In genomic region chr5:121701111-121701769, GRCm38 (mm10) we compare ENCODE assay signal across 13 mouse cellular contexts. TPM values are rescaled to one million over a fixed set of nuclear protein-coding genes. Genes with fewer than 3 reads are reported as not detected.
DNase-seq lines count a peak whose midpoint lies in the region; ATAC-seq and TF ChIP-seq lines count a peak whose summit lies in the region.
"Had no signal": no experiment of that assay in that cellular context is flagged by ENCODE, and none has a peak within 500 bp of the region (broad histone marks: within the 10 kb centered on the region; RNA-seq: fewer than 3 reads in every experiment).

No protein-coding gene starts in this region.

- peaks cover 29% of the 10 kb centered on the region for H3K4me1 ChIP-seq in heart, embryonic 13.5 days
- H3K4me1 ChIP-seq in erythroblast, embryonic 14.5 days (ENCODE audit: control insufficient read depth) = peaks cover 61% of the 10 kb centered on the region
- peaks cover 7% of the 10 kb centered on the region; the same call in 1 of the 2 replicates for H3K4me1 ChIP-seq in midbrain, embryonic 15.5 days
- no peaks in the 10 kb centered on the region for H3K4me1 ChIP-seq in midbrain, postnatal 0 days (ENCODE audit: insufficient read depth, low read length)

- no peak for TF ChIP-seq CTCF in midbrain, postnatal 0 days (IDR thresholded peaks at IDR 0.05)

- H3K79me2 ChIP-seq in myocyte (ENCODE audit: control insufficient read depth, insufficient read depth) = no peaks in the 10 kb centered on the region

- no peaks in the 10 kb centered on the region for H3K9me3 ChIP-seq in heart, embryonic 13.5 days
- H3K9me3 ChIP-seq in erythroblast, embryonic 14.5 days (ENCODE audit: control insufficient read depth, low read length) = no peaks in the 10 kb centered on the region
- H3K9me3 ChIP-seq in midbrain, embryonic 15.5 days = no peaks in the 10 kb centered on the region
- no peaks in the 10 kb centered on the region for H3K9me3 ChIP-seq in midbrain, postnatal 0 days (ENCODE audit: low read length)
- H3K9me3 ChIP-seq: forebrain, embryonic 15.5 days; midbrain, embryonic 12.5 days; neural tube, embryonic 13.5 days had no signal

- DNase-seq in heart, postnatal 36 days = no peak
- peak; percentile 29 for DNase-seq in adipocyte (ENCODE audit: low spot score)
- DNase-seq in kidney, postnatal 36 days = no peak
- DNase-seq in midbrain, postnatal 0 days (ENCODE audit: low spot score) = no peak
- DNase-seq: cerebellum, adult 11 months had no signal

- H3K4me2 ChIP-seq in heart, embryonic 13.5 days = peak overlapping the region; percentile 64; the same call in 1 of the 2 replicates
- H3K4me2 ChIP-seq in myocyte (ENCODE audit: low read depth) = peak overlapping the region; percentile 83
- H3K4me2 ChIP-seq in midbrain, embryonic 15.5 days = no peak overlapping the region
- H3K4me2 ChIP-seq in midbrain, postnatal 0 days (ENCODE audit: low read depth, low read length, poor library complexity, severe bottlenecking) = no peak overlapping the region
- H3K4me2 ChIP-seq: forebrain, embryonic 15.5 days; midbrain, embryonic 12.5 days; neural tube, embryonic 13.5 days had no signal

- H3K4me3 ChIP-seq in heart, embryonic 13.5 days = no peak overlapping the region
- H3K4me3 ChIP-seq in erythroblast, embryonic 14.5 days (replicated peaks) = peak overlapping the region; percentile 59
- H3K4me3 ChIP-seq in myocyte = no peak overlapping the region
- H3K4me3 ChIP-seq in midbrain, embryonic 15.5 days = no peak overlapping the region
- H3K4me3 ChIP-seq in midbrain, postnatal 0 days (ENCODE audit: low read depth, low read length) = no peak overlapping the region
- H3K4me3 ChIP-seq: forebrain, embryonic 15.5 days; midbrain, embryonic 12.5 days; neural tube, embryonic 13.5 days had no signal

- WGBS in heart, embryonic 13.5 days = 38% methylated on average over 8 of the region's 8 CpGs
- 62% methylated on average over 8 of the region's 8 CpGs for WGBS in midbrain, embryonic 15.5 days
- 61% methylated on average over 8 of the region's 8 CpGs for WGBS in midbrain, postnatal 0 days

- H3K27ac ChIP-seq in heart, embryonic 13.5 days (replicated peaks) = 0 out of 2 replicates have a peak overlapping the region, but pooled peaks have one; percentile 12
- no peak overlapping the region for H3K27ac ChIP-seq in midbrain, embryonic 15.5 days
- no peak overlapping the region for H3K27ac ChIP-seq in midbrain, postnatal 0 days (ENCODE audit: low read depth, low read length)
- H3K27ac ChIP-seq: forebrain, embryonic 15.5 days; midbrain, embryonic 12.5 days; neural tube, embryonic 13.5 days had no signal

- H3K36me3 ChIP-seq in heart, embryonic 13.5 days = no peaks in the 10 kb centered on the region
- no peaks in the 10 kb centered on the region; the same call in 1 of the 2 replicates for H3K36me3 ChIP-seq in erythroblast, embryonic 14.5 days (ENCODE audit: control insufficient read depth)
- no peaks in the 10 kb centered on the region for H3K36me3 ChIP-seq in myocyte (ENCODE audit: control insufficient read depth, insufficient read depth)
- H3K36me3 ChIP-seq in midbrain, embryonic 15.5 days (replicated peaks) = no peaks in the 10 kb centered on the region
- no peaks in the 10 kb centered on the region for H3K36me3 ChIP-seq in midbrain, postnatal 0 days (ENCODE audit: insufficient read depth, low read length)
- H3K36me3 ChIP-seq: forebrain, embryonic 15.5 days; midbrain, embryonic 12.5 days; neural tube, embryonic 13.5 days had no signal

- H3K9ac ChIP-seq in heart, embryonic 13.5 days = peak overlapping the region; percentile 40
- no peak overlapping the region for H3K9ac ChIP-seq in midbrain, embryonic 15.5 days
- no peak overlapping the region for H3K9ac ChIP-seq in midbrain, postnatal 0 days (replicated peaks; ENCODE audit: low read length, poor library complexity, severe bottlenecking)
- H3K9ac ChIP-seq: forebrain, embryonic 15.5 days; midbrain, embryonic 12.5 days; neural tube, embryonic 13.5 days had no signal

- intact Hi-C loops in heart, postnatal 36 days (cut with DNase I) = no loop called here

- no peak for ATAC-seq in heart, embryonic 13.5 days (ENCODE audit: extremely low read depth, insufficient number of reproducible peaks, low FRiP score, low TSS enrichment)
- ATAC-seq in midbrain, embryonic 15.5 days (replicated peaks) = no peak
- no peak for ATAC-seq in midbrain, postnatal 0 days (ENCODE audit: low FRiP score)
- ATAC-seq: forebrain, embryonic 15.5 days; hindbrain, embryonic 16.5 days had no signal

- H3K27me3 ChIP-seq in heart, embryonic 13.5 days (replicated peaks) = no peaks in the 10 kb centered on the region
- H3K27me3 ChIP-seq in erythroblast, embryonic 14.5 days (ENCODE audit: control insufficient read depth) = no peaks in the 10 kb centered on the region
- H3K27me3 ChIP-seq in myocyte (ENCODE audit: control insufficient read depth, insufficient read depth, insufficient read length) = no peaks in the 10 kb centered on the region
- no peaks in the 10 kb centered on the region for H3K27me3 ChIP-seq in midbrain, embryonic 15.5 days (replicated peaks)
- H3K27me3 ChIP-seq in midbrain, postnatal 0 days (ENCODE audit: insufficient read depth, low read length) = no peaks in the 10 kb centered on the region
- H3K27me3 ChIP-seq: forebrain, embryonic 15.5 days; midbrain, embryonic 12.5 days; neural tube, embryonic 13.5 days had no signal

- no peak for TF ChIP-seq POLR2A in myocyte (IDR thresholded peaks at IDR 0.05; ENCODE audit: insufficient read length, low read depth)

- H3ac ChIP-seq in myocyte (ENCODE audit: control insufficient read depth, insufficient read length) = peak overlapping the region; percentile 34

TF ChIP-seq in myocyte, 11 proteins besides CTCF, POLR2A, EP300 and RAD21:
- TF ChIP-seq CEBPB (IDR thresholded peaks at IDR 0.05; ENCODE audit: insufficient read depth, poor library complexity, severe bottlenecking) = no peak

RNA-seq across cellular contexts. Expression of gene Atxn2, which starts 9.9 kb away (rescaled TPM):
- 35.4 and 39.6 TPM in 2 replicates for polyA plus RNA-seq in heart, embryonic 13.5 days (2015; fragmentation: Nextera tagmentation; extraction: Ambion mirVana)
- 100 to 1,000 TPM; 138 to 149 TPM for total RNA-seq in heart, postnatal 36 days (2021)
- polyA plus RNA-seq in erythroblast, embryonic 14.5 days (2012) = 11.4 and 12.2 TPM in 2 replicates
- 95.3 TPM for polyA plus RNA-seq in myocyte (2012; fragmentation: generic; extraction: Trizol)
- polyA plus RNA-seq in midbrain, embryonic 15.5 days (2015; fragmentation: Nextera tagmentation; extraction: Ambion mirVana) = 107 and 111 TPM in 2 replicates
- total RNA-seq in midbrain, postnatal 0 days (2014; rRNA removed) = 102 and 103 TPM in 2 replicates
- 82.9 and 103 TPM in 2 replicates for polyA plus RNA-seq in midbrain, postnatal 0 days (2015; fragmentation: Nextera tagmentation; extraction: Ambion mirVana)

RNA-seq across cellular contexts. Expression of gene Brap, which starts 40.9 kb away (rescaled TPM):
- polyA plus RNA-seq in heart, embryonic 13.5 days (2015; fragmentation: Nextera tagmentation; extraction: Ambion mirVana) = 24.4 and 25.0 TPM in 2 replicates
- total RNA-seq in heart, postnatal 36 days (2021) = 10 to 100 TPM; 29.8 to 31.9 TPM
- 1.1 and 1.2 TPM in 2 replicates for polyA plus RNA-seq in erythroblast, embryonic 14.5 days (2012)
- 40.9 TPM for polyA plus RNA-seq in myocyte (2012; fragmentation: generic; extraction: Trizol)
- 48.2 and 50.9 TPM in 2 replicates for polyA plus RNA-seq in midbrain, embryonic 15.5 days (2015; fragmentation: Nextera tagmentation; extraction: Ambion mirVana)
- total RNA-seq in midbrain, postnatal 0 days (2014; rRNA removed) = 47.3 and 48.2 TPM in 2 replicates
- polyA plus RNA-seq in midbrain, postnatal 0 days (2015; fragmentation: Nextera tagmentation; extraction: Ambion mirVana) = 43.5 and 43.6 TPM in 2 replicates

RNA-seq across cellular contexts. Expression of gene Acad10, which starts 40.9 kb away (rescaled TPM):
- polyA plus RNA-seq in heart, embryonic 13.5 days (2015; fragmentation: Nextera tagmentation; extraction: Ambion mirVana) = 1.7 TPM in 2 replicates
- total RNA-seq in heart, postnatal 36 days (2021) = 10 to 100 TPM; 19.8 to 23.8 TPM
- 0.05 and 0.09 TPM in 2 replicates for polyA plus RNA-seq in erythroblast, embryonic 14.5 days (2012)
- 4.7 TPM for polyA plus RNA-seq in myocyte (2012; fragmentation: generic; extraction: Trizol)
- polyA plus RNA-seq in midbrain, embryonic 15.5 days (2015; fragmentation: Nextera tagmentation; extraction: Ambion mirVana) = 1.6 and 1.8 TPM in 2 replicates
- total RNA-seq in midbrain, postnatal 0 days (2014; rRNA removed) = 1.7 TPM in 2 replicates
- polyA plus RNA-seq in midbrain, postnatal 0 days (2015; fragmentation: Nextera tagmentation; extraction: Ambion mirVana) = 1.3 and 1.4 TPM in 2 replicates

Comparison
In these comparisons a context has a peak if more than half of its experiments do, and no peak if none do; other contexts are left out.
1. H3K4me2 ChIP-seq: peak in heart, embryonic 13.5 days (single experiment) and myocyte (single experiment); none in midbrain, embryonic 15.5 days (single experiment) and midbrain, postnatal 0 days (single experiment).
2. RNA of gene Brap, which starts 40.9 kb away (polyA plus RNA-seq): 48.2 to 50.9 TPM in midbrain, embryonic 15.5 days, 43.5 to 43.6 TPM in midbrain, postnatal 0 days, 40.9 TPM in myocyte (single experiment) and 24.4 to 25.0 TPM in heart, embryonic 13.5 days; 1.1 to 1.2 TPM in erythroblast, embryonic 14.5 days; every median in the first group is over 10 times any median in the second.